Mouse (Mus musculus) left cerebral cortex, postnatal 10 days (tissue): ENCODE data around the gene Nploc4. TPM values are rescaled to one million over a fixed set of nuclear protein-coding genes. Genes with fewer than 3 reads are reported as not detected.

Experiments
- DNase-seq, 2 experiments: peaks; one replicate each; pipeline ENCODE4 v3.0.0; 2021 to 2022; ENCODE audit warnings: low spot score in 2 of 2, mixed read lengths in 1 of 2; ENCODE audit errors: extremely low spot score in 1 of 2
- intact Hi-C: fragments of 180-260 bp; cut with DNase I; formaldehyde crosslinking; loops from one replicate; pipeline ENCODE4 v1.15.1; 2025
- total RNA-seq, 2 experiments: library from RNA; stranded (reverse); gene quantifications; 2 replicates each; pipeline ENCODE4 v1.2.3; 2021

Nploc4 gene
- total RNA-seq, 2 experiments from 2014 or later: 63.1 to 70.3 TPM

- DNase-seq: no peak
- intact Hi-C loops: no loop called here
Observed at GRCm38 (mm10) chr11:120386632-120387031, 50.9 kb downstream of the Nploc4 start.

- intact Hi-C loops: no loop called here
Observed at GRCm38 (mm10) chr11:120382509-120382908, 55.0 kb downstream of the Nploc4 start.

GRCm38 (mm10) chr11:120381157-120381556 lies 56.4 kb downstream of the Nploc4 start:
- intact Hi-C loops: no loop called here
- DNase-seq: no peak

More at GRCm38 (mm10) chr11:120382509-120382908, 55.0 kb downstream of the Nploc4 start:
- DNase-seq: peak in 1 of 2 experiments; percentile 26

GRCm38 (mm10) chr11:120380271-120380670 lies 57.2 kb downstream of the Nploc4 start:
- intact Hi-C loops: no loop called here
- DNase-seq: no peak

GRCm38 (mm10) chr11:120378611-120379540 lies 58.6 kb downstream of the Nploc4 start, which contains the start of gene Faap100:
TSS of gene Faap100 (minus strand) at chr11:120378764.
- intact Hi-C loops: loop anchor here (10.0 kb wide), 1 partner anchor 264 kb away; no protein-coding TSS in a partner anchor
- peak; percentile 85 to 94 for DNase-seq

- intact Hi-C loops: loop anchor here (10.0 kb wide), 1 partner anchor 263 kb away; no protein-coding TSS in a partner anchor
- peak in 1 of 2 experiments; percentile 71 for DNase-seq
Observed at GRCm38 (mm10) chr11:120378031-120378610, 59.4 kb downstream of the Nploc4 start.

- intact Hi-C loops: loop anchor here (10.0 kb wide), 1 partner anchor 263 kb away; no protein-coding TSS in a partner anchor
- DNase-seq: peak in 1 of 2 experiments; percentile 56
Observed at GRCm38 (mm10) chr11:120377337-120377736, 60.2 kb downstream of the Nploc4 start.

- intact Hi-C loops: loop anchor here (10.0 kb wide), 1 partner anchor 262 kb away; no protein-coding TSS in a partner anchor
- DNase-seq: no peak
Observed at GRCm38 (mm10) chr11:120376302-120377160, 61.0 kb downstream of the Nploc4 start.

- intact Hi-C loops: loop anchor here (10.0 kb wide), 1 partner anchor 261 kb away; no protein-coding TSS in a partner anchor
- DNase-seq: no peak
Observed at GRCm38 (mm10) chr11:120375324-120375723, 62.2 kb downstream of the Nploc4 start.

- peak in 1 of 2 experiments; percentile 55 for DNase-seq
- intact Hi-C loops: loop anchor here (10.0 kb wide), 1 partner anchor 259 kb away; no protein-coding TSS in a partner anchor
Observed at GRCm38 (mm10) chr11:120373820-120374586, 63.5 kb downstream of the Nploc4 start.

GRCm38 (mm10) chr11:120373025-120373424 lies 64.5 kb downstream of the Nploc4 start:
- intact Hi-C loops: loop anchor here (10.0 kb wide), 1 partner anchor 258 kb away; no protein-coding TSS in a partner anchor
- DNase-seq: peak in 1 of 2 experiments; percentile 30

GRCm38 (mm10) chr11:120369656-120370055 lies 67.9 kb downstream of the Nploc4 start:
- intact Hi-C loops: loop anchor here (10.0 kb wide), 1 partner anchor 255 kb away; no protein-coding TSS in a partner anchor
- DNase-seq: peak in 1 of 2 experiments; percentile 79

- intact Hi-C loops: no loop called here
- no peak for DNase-seq
Observed at GRCm38 (mm10) chr11:120366443-120367027, 71.0 kb downstream of the Nploc4 start.

GRCm38 (mm10) chr11:120362891-120363290 lies 74.6 kb downstream of the Nploc4 start:
- no peak for DNase-seq
- intact Hi-C loops: no loop called here

- DNase-seq: peak in 1 of 2 experiments; percentile 22
- intact Hi-C loops: no loop called here
Observed at GRCm38 (mm10) chr11:120361295-120361694, 76.2 kb downstream of the Nploc4 start, which contains the start of gene Fscn2. TSS of gene Fscn2 (plus strand) at chr11:120361534.

GRCm38 (mm10) chr11:120360755-120361154 lies 76.8 kb downstream of the Nploc4 start:
- intact Hi-C loops: no loop called here
- DNase-seq: peak in 1 of 2 experiments; percentile 22

GRCm38 (mm10) chr11:120360062-120360461 lies 77.4 kb downstream of the Nploc4 start:
- intact Hi-C loops: no loop called here
- DNase-seq: peak in 1 of 2 experiments; percentile 82
